Mouse (Mus musculus): ENCODE results near the gene Siglece. TPM values are rescaled to one million over a fixed set of nuclear protein-coding genes. Genes with fewer than 3 reads are reported as not detected.

Gene Siglece
- polyA plus RNA-seq, 1 experiment from 2014 or later, result 0.37 TPM

DNA sequence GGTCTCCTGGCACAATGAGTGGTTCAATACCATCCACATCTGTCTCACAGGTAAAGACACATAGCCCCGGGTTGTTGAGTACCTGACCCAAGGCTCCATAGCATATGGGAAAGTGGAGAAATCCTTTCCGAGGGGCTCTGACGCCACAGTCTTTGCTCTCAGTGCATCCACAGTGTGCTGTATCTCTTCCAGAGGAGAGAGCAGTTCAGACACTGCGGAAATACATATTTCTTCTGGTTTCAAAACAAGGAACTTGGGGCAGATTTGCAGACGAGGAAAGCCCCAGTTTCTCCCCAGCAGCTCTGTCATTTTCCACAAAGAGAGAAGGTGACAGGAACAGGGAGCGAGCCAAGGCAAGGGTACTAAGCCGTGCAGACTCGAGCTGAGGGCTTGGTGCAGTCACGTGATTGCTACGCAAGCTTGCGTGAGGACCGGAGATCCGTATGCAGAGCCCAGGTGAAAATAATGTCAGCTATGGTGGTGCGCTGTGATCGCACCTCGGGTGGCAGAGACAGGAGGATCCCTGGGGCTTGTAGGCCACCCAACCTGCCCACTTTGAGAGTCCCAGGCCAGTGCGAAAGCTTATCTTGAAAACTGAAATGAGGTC, 16.8 kb downstream of the Siglece start:
- WGBS (ENCODE audit: insufficient replicate concordance), result 64% methylated on average over 17 of the region's 17 CpGs
- Histone ChIP-seq H3K27me3 (ENCODE audit: control insufficient read depth, insufficient read depth, low read length) (no peaks in the 10 kb centered on the region), H3K4me2 (no peak overlapping the region), H3K4me3 (ENCODE audit: low read depth, low read length) (no peak overlapping the region), H3K9ac (ENCODE audit: low read depth, low read length) (no peak overlapping the region), H3K9me3 (replicated peaks; ENCODE audit: control insufficient read depth, low read length) (no peaks in the 10 kb centered on the region), H3K27ac (ENCODE audit: low read depth, low read length) (no peak overlapping the region), H3K36me3 (ENCODE audit: control insufficient read depth, insufficient read depth, low read length) (no peaks in the 10 kb centered on the region), H3K4me1 (ENCODE audit: control insufficient read depth, insufficient read depth, low read length) (no peaks in the 10 kb centered on the region)
- no peak for ATAC-seq (replicated peaks; ENCODE audit: insufficient number of reproducible peaks, low FRiP score, low TSS enrichment)

DNA sequence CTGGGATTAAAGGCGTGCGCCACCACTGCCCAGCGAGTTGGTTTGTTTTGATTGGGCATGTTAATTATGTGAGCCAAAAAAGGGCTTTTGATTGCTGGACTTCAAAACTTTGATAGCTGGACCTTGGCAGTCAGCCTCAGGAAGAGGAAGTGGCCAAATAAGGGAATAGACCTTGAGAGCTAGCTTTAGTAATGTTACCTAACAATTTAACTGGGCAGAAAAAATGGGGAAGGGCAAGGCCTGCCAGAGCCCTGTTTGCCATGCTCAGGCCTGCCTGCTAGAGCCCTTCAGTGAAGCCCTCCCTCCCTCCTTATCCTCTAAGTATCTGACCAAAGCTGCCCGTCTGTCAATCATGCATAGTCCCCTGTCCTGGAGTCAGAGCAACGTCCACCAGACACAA, 17.4 kb downstream of the Siglece start:
- no peaks in the 10 kb centered on the region for H3K27me3 ChIP-seq (ENCODE audit: control insufficient read depth, insufficient read depth, low read length)
- H3K36me3 ChIP-seq (ENCODE audit: control insufficient read depth, insufficient read depth, low read length), result no peaks in the 10 kb centered on the region
- H3K27ac ChIP-seq (ENCODE audit: low read depth, low read length), result no peak overlapping the region
- no peaks in the 10 kb centered on the region for H3K4me1 ChIP-seq (ENCODE audit: control insufficient read depth, insufficient read depth, low read length)
- no peaks in the 10 kb centered on the region for H3K9me3 ChIP-seq (replicated peaks; ENCODE audit: control insufficient read depth, low read length)
- no peak overlapping the region for H3K4me2 ChIP-seq
- H3K9ac ChIP-seq (ENCODE audit: low read depth, low read length), result no peak overlapping the region
- no peak for ATAC-seq (replicated peaks; ENCODE audit: insufficient number of reproducible peaks, low FRiP score, low TSS enrichment)
- H3K4me3 ChIP-seq (ENCODE audit: low read depth, low read length), result no peak overlapping the region
- 70% methylated on average over 5 of the region's 5 CpGs for WGBS (ENCODE audit: insufficient replicate concordance)

GRCm38 (mm10) chr7:43637118-43637517, 22.8 kb downstream of the Siglece start:
- no peaks in the 10 kb centered on the region for H3K4me1 ChIP-seq (ENCODE audit: control insufficient read depth, insufficient read depth, low read length)
- no peak overlapping the region for H3K9ac ChIP-seq (ENCODE audit: low read depth, low read length)
- no peak overlapping the region for H3K4me2 ChIP-seq
- WGBS (ENCODE audit: insufficient replicate concordance), result 73% methylated on average over 1 of the region's 1 CpGs
- no peaks in the 10 kb centered on the region for H3K36me3 ChIP-seq (ENCODE audit: control insufficient read depth, insufficient read depth, low read length)
- no peaks in the 10 kb centered on the region for H3K9me3 ChIP-seq (replicated peaks; ENCODE audit: control insufficient read depth, low read length)
- H3K27me3 ChIP-seq (ENCODE audit: control insufficient read depth, insufficient read depth, low read length), result no peaks in the 10 kb centered on the region
- no peak overlapping the region for H3K27ac ChIP-seq (ENCODE audit: low read depth, low read length)
- no peak for ATAC-seq (replicated peaks; ENCODE audit: insufficient number of reproducible peaks, low FRiP score, low TSS enrichment)
- H3K4me3 ChIP-seq (ENCODE audit: low read depth, low read length), result no peak overlapping the region

GRCm38 (mm10) chr7:43636194-43636593, 23.8 kb downstream of the Siglece start:
- ATAC-seq (replicated peaks; ENCODE audit: insufficient number of reproducible peaks, low FRiP score, low TSS enrichment), result no peak
- no peaks in the 10 kb centered on the region for H3K27me3 ChIP-seq (ENCODE audit: control insufficient read depth, insufficient read depth, low read length)
- H3K9me3 ChIP-seq (replicated peaks; ENCODE audit: control insufficient read depth, low read length), result no peaks in the 10 kb centered on the region
- no peak overlapping the region for H3K27ac ChIP-seq (ENCODE audit: low read depth, low read length)
- H3K36me3 ChIP-seq (ENCODE audit: control insufficient read depth, insufficient read depth, low read length), result no peaks in the 10 kb centered on the region
- no peak overlapping the region for H3K4me2 ChIP-seq
- no peak overlapping the region for H3K4me3 ChIP-seq (ENCODE audit: low read depth, low read length)
- no peak overlapping the region for H3K9ac ChIP-seq (ENCODE audit: low read depth, low read length)
- no peaks in the 10 kb centered on the region for H3K4me1 ChIP-seq (ENCODE audit: control insufficient read depth, insufficient read depth, low read length)
- 59% methylated on average over 2 of the region's 2 CpGs for WGBS (ENCODE audit: insufficient replicate concordance)

DNA sequence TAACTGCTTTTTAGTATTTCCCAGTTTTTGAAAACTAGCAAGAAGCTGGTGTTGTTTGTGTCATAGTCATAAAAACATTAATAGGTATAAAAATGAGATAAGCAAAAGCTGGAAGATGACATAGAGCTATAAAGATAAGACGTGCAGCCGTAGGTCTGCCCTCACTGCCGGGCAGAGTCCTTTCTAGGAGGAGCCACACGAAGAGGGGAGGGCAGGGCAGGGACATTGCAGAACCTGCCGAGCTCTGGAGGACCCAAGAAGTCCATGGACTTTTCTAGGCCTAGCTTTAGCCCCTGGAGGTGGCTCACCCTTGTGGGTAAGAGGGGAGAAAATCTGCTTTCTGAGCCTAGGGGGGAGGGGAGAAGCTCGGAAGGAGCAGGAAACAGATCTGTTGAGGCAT, 25.5 kb downstream of the Siglece start, which contains the start of gene Ceacam18:
Gene Ceacam18, plus strand, starts transcription at position 208 of the 400 bp plus-strand sequence.
- H3K4me3 ChIP-seq (ENCODE audit: low read depth, low read length), result no peak within 1 kb of the TSS
- no peak for ATAC-seq (replicated peaks; ENCODE audit: insufficient number of reproducible peaks, low FRiP score, low TSS enrichment)
- no peak within 1 kb of the TSS for H3K4me2 ChIP-seq
- no peaks in the 10 kb centered on the region for H3K27me3 ChIP-seq (ENCODE audit: control insufficient read depth, insufficient read depth, low read length)
- H3K4me1 ChIP-seq (ENCODE audit: control insufficient read depth, insufficient read depth, low read length), result no peaks in the 10 kb centered on the region
- no peaks in the 10 kb centered on the region for H3K9me3 ChIP-seq (replicated peaks; ENCODE audit: control insufficient read depth, low read length)
- no peaks in the 10 kb centered on the region for H3K36me3 ChIP-seq (ENCODE audit: control insufficient read depth, insufficient read depth, low read length)
- 64% methylated on average over 6 of the region's 6 CpGs for WGBS (ENCODE audit: insufficient replicate concordance)
- no peak within 1 kb of the TSS for H3K27ac ChIP-seq (ENCODE audit: low read depth, low read length)
- H3K9ac ChIP-seq (ENCODE audit: low read depth, low read length), result no peak within 1 kb of the TSS

GRCm38 (mm10) chr7:43633940-43634339, 26.0 kb downstream of the Siglece start:
- Histone ChIP-seq H3K9ac (ENCODE audit: low read depth, low read length) (no peak overlapping the region), H3K4me2 (no peak overlapping the region), H3K9me3 (replicated peaks; ENCODE audit: control insufficient read depth, low read length) (no peaks in the 10 kb centered on the region), H3K4me1 (ENCODE audit: control insufficient read depth, insufficient read depth, low read length) (no peaks in the 10 kb centered on the region), H3K4me3 (ENCODE audit: low read depth, low read length) (no peak overlapping the region), H3K27me3 (ENCODE audit: control insufficient read depth, insufficient read depth, low read length) (no peaks in the 10 kb centered on the region), H3K27ac (ENCODE audit: low read depth, low read length) (no peak overlapping the region), H3K36me3 (ENCODE audit: control insufficient read depth, insufficient read depth, low read length) (no peaks in the 10 kb centered on the region)
- 77% methylated on average over 4 of the region's 4 CpGs for WGBS (ENCODE audit: insufficient replicate concordance)
- no peak for ATAC-seq (replicated peaks; ENCODE audit: insufficient number of reproducible peaks, low FRiP score, low TSS enrichment)

DNA sequence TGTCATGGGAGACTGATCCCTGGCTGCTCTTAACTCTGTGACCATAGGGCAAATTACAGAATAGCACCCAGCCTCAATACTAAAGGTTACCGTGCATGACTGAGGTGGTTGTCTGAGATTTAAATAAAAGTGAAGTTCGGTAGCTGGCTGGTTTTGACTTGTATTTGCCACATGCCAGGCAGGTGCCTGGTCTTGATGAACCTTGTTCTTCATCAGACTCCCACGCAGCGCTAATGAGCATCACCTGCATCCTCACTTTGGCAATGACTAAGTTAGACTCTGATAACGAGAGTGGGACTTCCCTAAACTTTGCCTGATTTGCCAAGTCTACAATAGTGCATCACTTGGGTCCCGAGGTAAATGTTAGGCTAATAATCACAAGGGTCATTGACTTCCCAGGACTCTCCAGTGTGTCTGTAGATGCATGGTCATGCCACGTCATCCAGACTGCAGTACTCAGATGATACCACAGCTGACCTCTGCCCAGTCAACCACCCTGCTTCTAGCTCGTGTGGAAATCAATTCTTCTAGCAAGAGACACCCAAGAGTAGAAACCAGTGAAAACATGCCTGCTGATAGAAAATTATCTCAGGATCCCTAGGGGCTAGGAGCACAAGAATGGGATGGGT, 34.1 kb downstream of the Siglece start:
- no peak for ATAC-seq (replicated peaks; ENCODE audit: insufficient number of reproducible peaks, low FRiP score, low TSS enrichment)
- H3K4me3 ChIP-seq (ENCODE audit: low read depth, low read length), result no peak overlapping the region
- no peak overlapping the region for H3K9ac ChIP-seq (ENCODE audit: low read depth, low read length)
- H3K27ac ChIP-seq (ENCODE audit: low read depth, low read length), result no peak overlapping the region
- H3K9me3 ChIP-seq (replicated peaks; ENCODE audit: control insufficient read depth, low read length), result no peaks in the 10 kb centered on the region
- no peaks in the 10 kb centered on the region for H3K4me1 ChIP-seq (ENCODE audit: control insufficient read depth, insufficient read depth, low read length)
- H3K36me3 ChIP-seq (ENCODE audit: control insufficient read depth, insufficient read depth, low read length), result no peaks in the 10 kb centered on the region
- 81% methylated on average over 8 of the region's 8 CpGs for WGBS (ENCODE audit: insufficient replicate concordance)
- H3K4me2 ChIP-seq, result no peak overlapping the region
- no peaks in the 10 kb centered on the region for H3K27me3 ChIP-seq (ENCODE audit: control insufficient read depth, insufficient read depth, low read length)

DNA sequence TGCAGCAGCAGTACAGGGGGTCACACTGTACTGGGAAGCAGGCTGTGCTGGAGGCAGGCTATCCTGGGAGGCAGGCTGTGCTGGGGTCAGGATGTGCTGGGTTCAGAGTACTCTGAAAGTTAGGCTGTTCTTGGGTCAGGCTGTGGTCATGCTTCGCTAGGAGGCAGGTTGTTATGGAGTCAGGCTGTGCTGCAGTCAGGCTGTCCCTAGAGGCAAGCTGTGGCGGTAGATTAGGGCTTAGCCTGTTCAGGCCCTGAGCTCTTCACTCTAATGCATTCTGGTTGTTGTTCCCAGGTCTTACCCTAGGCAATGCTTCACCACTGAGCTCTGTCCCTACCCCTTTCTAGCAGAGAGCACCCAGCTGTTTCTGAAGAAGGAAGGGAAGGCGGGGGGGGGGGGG, 34.9 kb downstream of the Siglece start:
- H3K27ac ChIP-seq (ENCODE audit: low read depth, low read length), result no peak overlapping the region
- H3K9ac ChIP-seq (ENCODE audit: low read depth, low read length), result no peak overlapping the region
- no peaks in the 10 kb centered on the region for H3K36me3 ChIP-seq (ENCODE audit: control insufficient read depth, insufficient read depth, low read length)
- no peaks in the 10 kb centered on the region for H3K27me3 ChIP-seq (ENCODE audit: control insufficient read depth, insufficient read depth, low read length)
- ATAC-seq (replicated peaks; ENCODE audit: insufficient number of reproducible peaks, low FRiP score, low TSS enrichment), result no peak
- 60% methylated on average over 3 of the region's 3 CpGs for WGBS (ENCODE audit: insufficient replicate concordance)
- H3K9me3 ChIP-seq (replicated peaks; ENCODE audit: control insufficient read depth, low read length), result no peaks in the 10 kb centered on the region
- H3K4me1 ChIP-seq (ENCODE audit: control insufficient read depth, insufficient read depth, low read length), result no peaks in the 10 kb centered on the region
- H3K4me3 ChIP-seq (ENCODE audit: low read depth, low read length), result no peak overlapping the region
- H3K4me2 ChIP-seq, result no peak overlapping the region

- H3K27me3 ChIP-seq (ENCODE audit: control insufficient read depth, insufficient read depth, low read length), result no peaks in the 10 kb centered on the region
- 10% methylated on average over 10 of the region's 10 CpGs for WGBS (ENCODE audit: insufficient replicate concordance)
- no peak for ATAC-seq (replicated peaks; ENCODE audit: insufficient number of reproducible peaks, low FRiP score, low TSS enrichment)
Observed at GRCm38 (mm10) chr7:43623819-43624218, 36.1 kb downstream of the Siglece start.

More at GRCm38 (mm10) chr7:43623819-43624218, 36.1 kb downstream of the Siglece start:
- Histone ChIP-seq H3K9me3 (replicated peaks; ENCODE audit: control insufficient read depth, low read length) (no peaks in the 10 kb centered on the region), H3K4me1 (ENCODE audit: control insufficient read depth, insufficient read depth, low read length) (no peaks in the 10 kb centered on the region), H3K4me2 (no peak overlapping the region), H3K9ac (ENCODE audit: low read depth, low read length) (no peak overlapping the region), H3K36me3 (ENCODE audit: control insufficient read depth, insufficient read depth, low read length) (no peaks in the 10 kb centered on the region), H3K4me3 (ENCODE audit: low read depth, low read length) (no peak overlapping the region), H3K27ac (ENCODE audit: low read depth, low read length) (no peak overlapping the region)

Data from heart, embryonic 11.5 days (tissue).